Mouse (Mus musculus): ENCODE data around the gene BC037034. TPM values are rescaled to one million over a fixed set of nuclear protein-coding genes. Genes with fewer than 3 reads are reported as not detected.

Gene BC037034
- polyA plus RNA-seq, 1 experiment = not detected

GRCm38 (mm10) chr5:138258078-138258477, 5.8 kb downstream of the BC037034 start:
- WGBS = 82% methylated on average over 3 of the region's 3 CpGs
- peaks cover 29% of the 10 kb centered on the region for H3K4me1 ChIP-seq (ENCODE audit: control insufficient read depth, insufficient read depth, low read length)
- no peak overlapping the region for H3K4me3 ChIP-seq (ENCODE audit: insufficient read depth, low read depth, low read length)
- TF ChIP-seq CTCF (IDR thresholded peaks at IDR 0.05; ENCODE audit: insufficient read depth, low read depth, low read length) = no peak
- no peak for TF ChIP-seq POLR2A (IDR thresholded peaks at IDR 0.05; ENCODE audit: insufficient read depth, low read depth, low read length)
- no peak overlapping the region for H3K27ac ChIP-seq (ENCODE audit: insufficient read depth, low read depth, low read length)

- H3K4me1 ChIP-seq (ENCODE audit: control insufficient read depth, insufficient read depth, low read length) = peaks cover 25% of the 10 kb centered on the region
- no peak for TF ChIP-seq POLR2A (IDR thresholded peaks at IDR 0.05; ENCODE audit: insufficient read depth, low read depth, low read length)
- TF ChIP-seq CTCF (IDR thresholded peaks at IDR 0.05; ENCODE audit: insufficient read depth, low read depth, low read length) = no peak
- H3K27ac ChIP-seq (ENCODE audit: insufficient read depth, low read depth, low read length) = no peak overlapping the region
- 96% methylated on average over 4 of the region's 4 CpGs for WGBS
- H3K4me3 ChIP-seq (ENCODE audit: insufficient read depth, low read depth, low read length) = no peak overlapping the region
These were observed 6.3 kb downstream of the BC037034 start for GRCm38 (mm10) chr5:138257585-138257978.

- TF ChIP-seq POLR2A (IDR thresholded peaks at IDR 0.05; ENCODE audit: insufficient read depth, low read depth, low read length) (no peak), CTCF (IDR thresholded peaks at IDR 0.05; ENCODE audit: insufficient read depth, low read depth, low read length) (no peak)
- Histone ChIP-seq H3K27ac (ENCODE audit: insufficient read depth, low read depth, low read length) (no peak overlapping the region), H3K4me1 (ENCODE audit: control insufficient read depth, insufficient read depth, low read length) (peaks cover 20% of the 10 kb centered on the region), H3K4me3 (ENCODE audit: insufficient read depth, low read depth, low read length) (no peak overlapping the region)
- 91% methylated on average over 10 of the region's 10 CpGs for WGBS
These were observed 6.8 kb downstream of the BC037034 start for GRCm38 (mm10) chr5:138256966-138257584.

GRCm38 (mm10) chr5:138256094-138256467, 7.8 kb downstream of the BC037034 start:
- TF ChIP-seq CTCF (IDR thresholded peaks at IDR 0.05; ENCODE audit: insufficient read depth, low read depth, low read length) (no peak), POLR2A (IDR thresholded peaks at IDR 0.05; ENCODE audit: insufficient read depth, low read depth, low read length) (no peak)
- 13% methylated on average over 7 of the region's 7 CpGs for WGBS
- peak overlapping the region; percentile 85 for H3K27ac ChIP-seq (ENCODE audit: insufficient read depth, low read depth, low read length)

GRCm38 (mm10) chr5:138255353-138256093, 8.3 kb downstream of the BC037034 start, which contains the start of gene Lamtor4:
TSS of gene Lamtor4 (plus strand) at chr5:138255482.
- H3K4me3 ChIP-seq (ENCODE audit: insufficient read depth, low read depth, low read length) = peak within 1 kb of the TSS; percentile 84
- TF ChIP-seq POLR2A (IDR thresholded peaks at IDR 0.05; ENCODE audit: insufficient read depth, low read depth, low read length) (peak; percentile 69), CTCF (IDR thresholded peaks at IDR 0.05; ENCODE audit: insufficient read depth, low read depth, low read length) (no peak)
- H3K27ac ChIP-seq (ENCODE audit: insufficient read depth, low read depth, low read length) = peak within 1 kb of the TSS; percentile 85
- peaks cover 14% of the 10 kb centered on the region for H3K4me1 ChIP-seq (ENCODE audit: control insufficient read depth, insufficient read depth, low read length)
- WGBS = under 1% methylated on average over 38 of the region's 38 CpGs

More at GRCm38 (mm10) chr5:138256094-138256467, 7.8 kb downstream of the BC037034 start:
- H3K4me3 ChIP-seq (ENCODE audit: insufficient read depth, low read depth, low read length) = peak overlapping the region; percentile 84
- peaks cover 14% of the 10 kb centered on the region for H3K4me1 ChIP-seq (ENCODE audit: control insufficient read depth, insufficient read depth, low read length)

DNA sequence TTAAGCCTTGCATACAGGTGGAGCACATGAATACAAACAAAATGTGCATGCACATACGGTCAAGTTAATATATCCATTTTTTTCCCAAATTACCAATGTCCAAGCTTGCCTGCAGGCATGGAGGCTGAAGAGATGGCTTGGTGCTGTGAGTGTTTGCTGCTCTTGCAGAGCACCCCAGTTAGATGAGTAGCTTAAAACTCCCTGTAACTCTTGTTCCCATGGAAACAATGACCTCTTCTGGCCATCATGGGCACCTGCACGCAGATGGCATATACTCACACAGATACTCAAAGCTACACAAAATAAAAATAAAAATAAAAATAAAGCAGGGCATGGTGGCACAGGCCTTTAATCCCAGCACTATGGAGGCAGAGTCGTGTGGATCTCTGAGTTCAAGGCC, 10.8 kb downstream of the BC037034 start:
- 93% methylated on average over 3 of the region's 3 CpGs for WGBS
- Histone ChIP-seq H3K4me3 (ENCODE audit: insufficient read depth, low read depth, low read length) (no peak overlapping the region), H3K4me1 (ENCODE audit: control insufficient read depth, insufficient read depth, low read length) (peaks cover 5% of the 10 kb centered on the region), H3K27ac (ENCODE audit: insufficient read depth, low read depth, low read length) (no peak overlapping the region)
- TF ChIP-seq POLR2A (IDR thresholded peaks at IDR 0.05; ENCODE audit: insufficient read depth, low read depth, low read length) (no peak), CTCF (IDR thresholded peaks at IDR 0.05; ENCODE audit: insufficient read depth, low read depth, low read length) (no peak)

DNA sequence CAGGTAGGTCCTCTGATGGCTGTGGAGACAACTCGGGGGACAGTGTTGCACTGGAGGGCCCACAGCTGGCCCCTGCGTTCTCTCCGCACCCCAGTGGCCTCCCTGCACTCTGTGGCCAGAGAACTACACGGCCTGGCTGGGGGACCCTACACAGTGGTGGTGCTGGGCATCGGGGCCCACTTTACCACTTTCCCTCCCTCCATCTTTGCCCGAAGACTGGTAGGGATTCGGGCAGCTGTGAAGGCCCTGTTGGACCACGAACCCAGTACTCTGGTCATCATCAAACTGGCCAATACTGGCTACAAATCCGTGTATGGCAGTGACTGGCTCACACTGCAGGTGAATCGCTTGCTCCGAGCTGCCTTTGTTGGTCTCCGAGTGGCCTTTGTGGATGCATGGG, 12.7 kb downstream of the BC037034 start:
- Histone ChIP-seq H3K4me1 (ENCODE audit: control insufficient read depth, insufficient read depth, low read length) (peaks cover 2% of the 10 kb centered on the region; the same call in 1 of the 2 replicates), H3K27ac (ENCODE audit: insufficient read depth, low read depth, low read length) (no peak overlapping the region), H3K4me3 (ENCODE audit: insufficient read depth, low read depth, low read length) (no peak overlapping the region)
- WGBS = 85% methylated on average over 12 of the region's 12 CpGs
- TF ChIP-seq POLR2A (IDR thresholded peaks at IDR 0.05; ENCODE audit: insufficient read depth, low read depth, low read length) (no peak), CTCF (IDR thresholded peaks at IDR 0.05; ENCODE audit: insufficient read depth, low read depth, low read length) (no peak)

- 38% methylated on average over 2 of the region's 2 CpGs for WGBS
- TF ChIP-seq POLR2A (IDR thresholded peaks at IDR 0.05; ENCODE audit: insufficient read depth, low read depth, low read length) = no peak
- TF ChIP-seq CTCF (IDR thresholded peaks at IDR 0.05; ENCODE audit: insufficient read depth, low read depth, low read length) = no peak
- H3K4me1 ChIP-seq (ENCODE audit: control insufficient read depth, insufficient read depth, low read length) = no peaks in the 10 kb centered on the region
- H3K27ac ChIP-seq (ENCODE audit: insufficient read depth, low read depth, low read length) = no peak overlapping the region
- H3K4me3 ChIP-seq (ENCODE audit: insufficient read depth, low read depth, low read length) = no peak overlapping the region
These were observed 22.3 kb downstream of the BC037034 start for GRCm38 (mm10) chr5:138241511-138241910.

DNA sequence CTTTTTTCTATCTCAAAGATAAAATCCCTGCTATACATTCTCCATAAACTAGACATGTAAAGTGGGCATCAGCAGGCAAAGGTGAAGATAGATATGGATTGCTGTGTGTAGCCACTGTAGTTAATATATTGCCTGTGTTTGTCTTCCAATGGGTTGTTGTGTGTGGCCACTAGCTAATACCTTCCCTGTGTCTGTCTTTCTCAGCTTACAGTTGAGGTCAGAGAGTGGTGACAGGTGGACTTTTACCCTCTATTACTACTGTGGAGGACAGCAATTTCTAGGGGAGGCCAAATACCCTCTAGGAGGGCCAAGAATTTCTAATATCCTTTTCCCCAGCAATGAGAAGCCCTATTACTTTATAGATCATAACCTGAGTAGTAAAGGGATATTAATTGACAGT, 29.6 kb downstream of the BC037034 start:
- no peak for TF ChIP-seq POLR2A (IDR thresholded peaks at IDR 0.05; ENCODE audit: insufficient read depth, low read depth, low read length)
- TF ChIP-seq CTCF (IDR thresholded peaks at IDR 0.05; ENCODE audit: insufficient read depth, low read depth, low read length) = no peak
- no peak overlapping the region for H3K4me3 ChIP-seq (ENCODE audit: insufficient read depth, low read depth, low read length)
- no peaks in the 10 kb centered on the region for H3K4me1 ChIP-seq (ENCODE audit: control insufficient read depth, insufficient read depth, low read length)
- no peak overlapping the region for H3K27ac ChIP-seq (ENCODE audit: insufficient read depth, low read depth, low read length)

Measured in olfactory bulb, adult 2 months (tissue).